Mouse (Mus musculus) urinary bladder, postnatal 4 days (tissue): ENCODE measurements at regions not wholly inside any gene's neighbourhood (a gene's known extent, or its start where the extent isn't known, plus 50 kb on each side); places are given as distances from the start of the nearest gene placed in this dataset.

ENCODE experiments used
- DNase-seq, 2 experiments: peaks; one replicate each; pipeline ENCODE4 v3.0.0; 2021 to 2022; ENCODE audit warnings: low spot score in 2 of 2

DNA sequence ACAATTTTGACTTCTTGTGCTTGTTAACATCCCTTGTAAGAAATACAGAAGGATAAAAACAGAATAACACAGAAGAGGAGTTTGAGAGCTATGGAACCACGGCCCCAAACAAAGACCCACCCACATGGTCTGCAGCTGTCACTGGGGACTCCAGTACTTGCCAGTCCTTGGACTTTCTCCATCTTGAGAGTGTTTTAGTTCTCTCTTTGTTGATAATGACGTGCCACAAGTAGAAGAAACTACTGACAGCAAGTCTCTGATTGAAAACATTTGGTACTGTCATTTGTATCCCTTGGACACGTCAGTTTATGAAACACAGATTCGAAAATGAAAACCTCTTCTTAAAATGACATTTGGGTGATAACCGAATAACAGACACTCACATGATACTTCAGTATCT is 68.3 kb upstream of the Frg1 start:
- DNase-seq: no peak

DNA sequence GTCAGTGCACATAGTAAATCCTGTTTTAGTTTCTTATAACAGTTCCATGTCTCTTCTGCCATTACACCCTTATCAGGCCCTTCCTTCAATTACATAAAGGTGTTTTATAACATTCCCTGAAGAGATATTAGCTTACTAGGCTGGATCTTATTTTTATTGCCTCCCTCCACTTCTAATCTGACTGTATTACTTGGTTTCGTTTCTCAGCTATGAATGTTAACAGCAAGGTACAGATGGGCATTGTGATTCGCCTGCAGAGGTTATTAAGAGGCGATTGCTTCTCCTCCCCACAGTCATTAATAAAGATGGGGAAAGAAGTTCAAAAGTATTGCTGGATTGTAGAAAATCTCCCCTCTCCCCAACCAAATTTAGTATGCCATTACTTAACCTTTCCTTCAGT is 66.4 kb upstream of the Frg1 start:
- DNase-seq: no peak

DNA sequence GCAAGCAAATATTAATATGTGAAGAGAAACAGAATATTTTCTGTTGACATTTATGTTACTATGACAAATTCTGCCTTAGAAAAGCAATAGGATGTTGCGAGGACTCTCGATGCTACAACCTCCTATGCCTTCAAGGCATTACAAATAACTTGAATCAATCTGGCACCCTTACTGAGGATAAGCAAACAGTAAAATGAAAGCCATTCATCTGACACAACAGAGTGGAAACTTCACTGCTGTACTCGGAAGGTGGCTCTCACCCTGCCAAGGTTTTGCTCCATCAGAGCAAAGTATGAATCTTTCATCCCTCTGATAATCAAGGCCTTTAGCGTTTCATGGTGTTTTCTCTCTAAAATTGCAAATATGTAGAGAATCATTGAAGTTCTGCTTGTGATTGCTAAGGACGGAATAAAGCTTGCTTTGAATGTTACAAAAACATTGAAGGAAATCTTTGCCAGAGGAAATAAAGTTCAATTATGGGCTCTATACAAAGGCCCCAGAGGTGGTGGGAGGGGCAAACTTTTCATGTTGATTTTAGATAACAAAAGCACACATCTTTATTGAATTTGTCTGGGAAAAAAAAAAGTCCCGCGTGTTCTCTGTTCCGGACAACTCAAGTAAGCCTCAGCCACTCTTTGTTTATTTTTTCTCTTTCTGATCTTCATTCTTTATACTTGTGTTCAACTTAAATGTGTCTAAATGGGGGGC is 56.3 kb upstream of the Frg1 start:
- no peak for DNase-seq

DNA sequence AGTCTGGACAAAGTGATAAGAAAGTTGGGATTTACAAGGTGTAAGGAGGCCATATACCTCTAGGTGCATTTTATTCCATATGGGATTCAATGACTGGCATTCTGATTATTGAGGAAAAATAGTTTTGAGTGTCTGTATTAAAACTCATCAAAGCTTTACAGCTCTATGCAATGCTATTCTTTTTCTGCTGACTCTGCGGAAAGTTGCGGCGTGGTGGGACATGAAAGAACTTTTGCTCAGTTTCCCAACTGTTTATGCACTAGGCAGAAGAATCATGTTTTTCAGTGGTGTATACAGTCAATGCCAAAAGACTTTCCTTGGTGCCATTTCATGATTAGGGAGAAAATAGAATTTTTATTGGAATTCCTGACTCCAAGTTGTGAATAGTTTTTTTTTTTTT is 55.4 kb upstream of the Frg1 start:
- no peak for DNase-seq
